Mouse (Mus musculus): Measurements from ENCODE around the gene Bicc1. TPM values are rescaled to one million over a fixed set of nuclear protein-coding genes. Genes with fewer than 3 reads are reported as not detected.
A peak's percentile ranks its signal among the peaks of the same experiment; 100 is the strongest.
"Not testable (repeated sequence)": the region's sequence is repeated elsewhere in the genome, so short reads cannot be mapped to it uniquely, and the experiment has no call there.

Gene Bicc1
- polyA plus RNA-seq, 1 experiment from 2014 or later: 10.4 TPM

DNA sequence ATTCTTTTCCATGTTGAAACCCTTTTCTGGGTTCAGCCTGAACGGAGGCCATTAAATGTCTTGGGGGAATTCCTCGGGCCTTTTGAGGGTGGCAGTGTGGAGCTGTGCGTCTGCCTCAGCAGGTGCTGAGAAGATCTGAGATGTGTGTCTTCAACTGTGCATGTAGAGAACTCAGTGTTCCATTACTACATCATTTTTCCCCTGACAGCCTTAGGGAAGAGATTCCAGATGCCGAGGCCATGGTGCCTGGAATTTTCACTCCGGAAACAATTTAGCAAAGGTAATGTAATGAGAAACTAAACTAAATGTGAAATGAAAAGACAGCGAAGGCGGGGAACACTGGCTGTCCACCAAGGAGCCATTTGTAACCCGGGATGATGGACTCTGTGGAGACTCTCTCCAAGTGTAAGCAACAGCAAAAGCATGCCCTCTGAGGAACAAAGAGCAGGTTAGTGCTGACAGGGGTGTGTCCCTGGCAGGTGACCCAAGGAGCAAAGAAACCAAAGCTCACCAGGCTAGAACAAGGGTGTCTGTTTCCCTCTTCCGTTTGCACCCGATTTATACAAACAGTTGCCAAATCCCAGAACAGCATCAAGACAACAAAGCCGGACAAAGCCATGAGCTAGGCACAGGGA, 176.3 kb downstream of the Bicc1 start:
- H3K9me3 ChIP-seq: no peaks in the 10 kb centered on the region
- no peak overlapping the region for H3K27ac ChIP-seq
- no peaks in the 10 kb centered on the region for H3K27me3 ChIP-seq (ENCODE audit: insufficient read depth, poor library complexity, severe bottlenecking)
- no peaks in the 10 kb centered on the region for H3K36me3 ChIP-seq
- no peak overlapping the region for H3K4me3 ChIP-seq
- no peak for DNase-seq (ENCODE audit: low spot score)
- 0 out of 2 replicates have a peak, but pooled peaks cover 3% of the 10 kb centered on the region for H3K4me1 ChIP-seq
- 81% methylated on average over 11 of the region's 11 CpGs for WGBS

GRCm38 (mm10) chr10:70982156-70982555, 177.3 kb downstream of the Bicc1 start:
- no peak for DNase-seq (ENCODE audit: low spot score)
- no peaks in the 10 kb centered on the region for H3K27me3 ChIP-seq (ENCODE audit: insufficient read depth, poor library complexity, severe bottlenecking)
- no peaks in the 10 kb centered on the region for H3K9me3 ChIP-seq
- H3K4me3 ChIP-seq: no peak overlapping the region
- 86% methylated on average over 7 of the region's 7 CpGs for WGBS
- no peaks in the 10 kb centered on the region for H3K4me1 ChIP-seq
- H3K27ac ChIP-seq: no peak overlapping the region
- no peaks in the 10 kb centered on the region for H3K36me3 ChIP-seq

DNA sequence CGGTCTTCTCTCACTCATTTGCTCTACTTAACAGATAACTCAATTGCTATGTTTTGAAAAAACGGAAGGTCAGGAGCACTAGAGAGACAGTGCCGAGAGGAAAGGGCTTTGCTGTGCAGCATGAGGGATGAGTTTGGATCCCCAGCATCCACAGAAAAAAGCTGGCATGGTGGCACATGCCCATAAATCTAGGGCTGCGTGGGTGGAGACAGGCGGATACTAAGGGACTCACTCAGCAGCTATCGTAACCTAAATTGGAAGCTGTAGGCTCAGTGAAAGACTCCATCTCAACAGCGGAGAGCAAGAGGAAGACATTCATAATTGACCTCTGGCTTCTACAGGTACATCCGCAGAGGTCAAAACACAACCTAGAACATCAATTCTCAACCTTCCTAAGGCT, 179.8 kb downstream of the Bicc1 start:
- Histone ChIP-seq H3K27me3 (ENCODE audit: insufficient read depth, poor library complexity, severe bottlenecking) (no peaks in the 10 kb centered on the region), H3K4me3 (no peak overlapping the region), H3K27ac (no peak overlapping the region), H3K4me1 (no peaks in the 10 kb centered on the region), H3K36me3 (no peaks in the 10 kb centered on the region), H3K9me3 (no peaks in the 10 kb centered on the region)
- DNase-seq (ENCODE audit: low spot score): no peak
- WGBS: 88% methylated on average over 8 of the region's 8 CpGs

- Histone ChIP-seq H3K9me3 (no peaks in the 10 kb centered on the region), H3K4me1 (no peaks in the 10 kb centered on the region), H3K36me3 (no peaks in the 10 kb centered on the region), H3K4me3 (no peak overlapping the region), H3K27me3 (ENCODE audit: insufficient read depth, poor library complexity, severe bottlenecking) (no peaks in the 10 kb centered on the region), H3K27ac (no peak overlapping the region)
- DNase-seq (ENCODE audit: low spot score): no peak
- 72% methylated on average over 6 of the region's 6 CpGs for WGBS
These were observed 182.4 kb downstream of the Bicc1 start for GRCm38 (mm10) chr10:70977141-70977540.

- peak; percentile 64 for DNase-seq (ENCODE audit: low spot score)
- WGBS: 67% methylated on average over 9 of the region's 9 CpGs
- Histone ChIP-seq H3K36me3 (no peaks in the 10 kb centered on the region), H3K27me3 (ENCODE audit: insufficient read depth, poor library complexity, severe bottlenecking) (no peaks in the 10 kb centered on the region), H3K27ac (no peak overlapping the region), H3K9me3 (no peaks in the 10 kb centered on the region), H3K4me3 (no peak overlapping the region), H3K4me1 (no peaks in the 10 kb centered on the region)
These were observed 182.9 kb downstream of the Bicc1 start for GRCm38 (mm10) chr10:70976633-70977032.

DNA sequence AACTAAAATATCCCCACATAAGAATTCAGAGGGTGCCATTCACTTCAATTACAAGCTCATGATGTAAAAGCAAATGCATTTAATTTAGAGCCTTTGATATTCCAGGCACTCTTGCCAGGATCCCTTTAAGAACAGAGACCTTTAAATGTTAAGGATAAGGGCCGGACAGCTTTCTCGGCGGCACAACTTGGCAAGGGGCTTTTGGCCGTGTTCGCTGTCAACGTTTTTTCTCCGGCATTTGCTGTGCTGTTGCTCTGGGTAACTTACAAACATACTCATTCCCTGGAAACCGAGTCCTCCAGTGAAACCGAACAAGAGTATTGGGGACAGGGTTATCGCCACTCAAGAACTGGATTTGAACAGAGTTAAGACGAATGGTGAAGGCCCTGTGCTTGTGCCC, 188.3 kb downstream of the Bicc1 start:
- DNase-seq (ENCODE audit: low spot score): no peak
- Histone ChIP-seq H3K36me3 (no peaks in the 10 kb centered on the region), H3K4me1 (peaks cover 8% of the 10 kb centered on the region), H3K9me3 (no peaks in the 10 kb centered on the region), H3K27me3 (ENCODE audit: insufficient read depth, poor library complexity, severe bottlenecking) (no peaks in the 10 kb centered on the region), H3K27ac (no peak overlapping the region), H3K4me3 (no peak overlapping the region)
- WGBS: 86% methylated on average over 11 of the region's 11 CpGs

DNA sequence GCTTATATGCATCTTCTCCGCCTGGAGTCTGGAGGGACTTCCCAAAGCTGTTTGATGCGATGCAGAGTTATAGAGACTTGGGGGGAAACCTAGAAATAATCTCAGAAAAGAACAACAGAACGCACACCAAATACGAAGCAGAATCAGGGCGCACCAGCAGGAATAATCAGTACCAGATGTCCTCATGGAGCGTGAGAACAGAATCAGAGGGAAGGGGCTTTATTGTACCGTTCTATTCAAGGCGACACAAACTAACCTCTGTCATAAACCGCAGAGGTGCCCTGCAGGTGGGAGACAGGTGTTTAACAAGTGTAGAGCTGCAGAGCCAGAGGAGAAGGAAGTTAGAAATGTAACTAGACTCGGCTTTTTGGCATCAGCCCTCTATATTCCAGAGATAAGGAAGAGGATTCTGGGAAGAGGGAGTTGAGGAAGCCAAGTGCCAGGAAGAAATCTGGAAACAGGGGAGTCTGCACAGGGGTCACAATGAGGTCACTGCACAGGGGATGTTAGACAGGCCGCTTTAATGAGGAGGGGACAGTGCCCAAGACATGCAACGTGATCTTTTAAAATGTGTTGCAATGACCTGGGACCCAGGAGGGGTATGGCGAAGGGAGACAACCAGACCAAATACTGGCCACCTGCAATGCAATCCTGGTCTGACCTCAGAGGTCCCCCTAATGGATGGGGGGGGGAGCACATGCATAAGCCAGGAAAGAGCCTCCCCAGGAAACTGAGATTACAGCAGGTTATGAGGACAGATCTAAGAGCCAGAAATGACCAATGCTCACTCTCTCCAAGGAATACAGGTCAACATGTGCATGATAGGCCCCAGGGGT, 190.4 kb downstream of the Bicc1 start:
- WGBS: 69% methylated on average over 13 of the region's 13 CpGs
- DNase-seq (ENCODE audit: low spot score): no peak

DNA sequence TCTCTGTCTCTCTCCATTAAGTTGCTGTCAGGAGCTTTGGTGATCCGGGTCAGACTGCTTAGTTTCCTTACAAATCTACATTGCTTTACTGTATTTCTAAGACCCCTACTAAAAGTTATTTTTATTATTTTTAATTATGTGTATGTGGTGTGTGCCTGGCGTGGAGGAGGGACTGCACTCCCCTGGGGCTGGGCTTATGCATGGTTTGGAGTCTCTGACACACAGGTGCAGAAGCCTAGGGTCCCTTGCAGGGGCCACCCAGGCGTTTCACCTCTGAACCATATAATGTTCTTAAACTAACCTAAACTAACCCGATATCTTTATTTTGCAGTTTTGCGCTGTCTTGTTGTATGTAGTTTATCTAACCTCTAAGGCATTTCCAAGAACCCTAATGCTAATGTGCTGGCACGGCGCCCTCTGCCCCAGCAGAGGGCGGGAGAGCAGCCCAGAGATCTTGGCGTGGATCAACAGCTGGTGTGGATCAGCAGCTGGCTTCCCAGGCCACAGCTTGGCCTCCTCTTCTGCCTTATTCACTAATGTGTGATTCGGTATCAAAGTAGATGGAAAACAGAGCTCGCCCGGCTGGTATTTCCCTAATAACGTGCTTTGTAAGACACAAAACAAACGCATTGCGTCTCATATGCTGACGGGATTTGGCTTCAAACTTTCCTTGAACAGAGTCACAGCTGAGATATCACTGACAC, 192.7 kb downstream of the Bicc1 start:
- H3K4me1 ChIP-seq: peaks cover 8% of the 10 kb centered on the region
- no peaks in the 10 kb centered on the region for H3K9me3 ChIP-seq
- DNase-seq (ENCODE audit: low spot score): no peak
- no peak overlapping the region for H3K4me3 ChIP-seq
- H3K27me3 ChIP-seq (ENCODE audit: insufficient read depth, poor library complexity, severe bottlenecking): no peaks in the 10 kb centered on the region
- H3K27ac ChIP-seq: no peak overlapping the region
- WGBS: 68% methylated on average over 16 of the region's 16 CpGs
- H3K36me3 ChIP-seq: no peaks in the 10 kb centered on the region

More for the DNA sequence above, 190.4 kb downstream of the Bicc1 start:
- Histone ChIP-seq H3K4me3 (no peak overlapping the region), H3K27me3 (ENCODE audit: insufficient read depth, poor library complexity, severe bottlenecking) (no peaks in the 10 kb centered on the region), H3K4me1 (peaks cover 8% of the 10 kb centered on the region), H3K27ac (no peak overlapping the region), H3K36me3 (no peaks in the 10 kb centered on the region), H3K9me3 (no peaks in the 10 kb centered on the region)

- WGBS: 34% methylated on average over 8 of the region's 8 CpGs
- Histone ChIP-seq H3K9me3 (no peaks in the 10 kb centered on the region), H3K4me1 (peaks cover 8% of the 10 kb centered on the region), H3K27ac (no peak overlapping the region), H3K4me3 (no peak overlapping the region), H3K27me3 (ENCODE audit: insufficient read depth, poor library complexity, severe bottlenecking) (no peaks in the 10 kb centered on the region), H3K36me3 (no peaks in the 10 kb centered on the region)
- DNase-seq (ENCODE audit: low spot score): no peak
These were observed 194.8 kb downstream of the Bicc1 start for GRCm38 (mm10) chr10:70964706-70965105.

DNA sequence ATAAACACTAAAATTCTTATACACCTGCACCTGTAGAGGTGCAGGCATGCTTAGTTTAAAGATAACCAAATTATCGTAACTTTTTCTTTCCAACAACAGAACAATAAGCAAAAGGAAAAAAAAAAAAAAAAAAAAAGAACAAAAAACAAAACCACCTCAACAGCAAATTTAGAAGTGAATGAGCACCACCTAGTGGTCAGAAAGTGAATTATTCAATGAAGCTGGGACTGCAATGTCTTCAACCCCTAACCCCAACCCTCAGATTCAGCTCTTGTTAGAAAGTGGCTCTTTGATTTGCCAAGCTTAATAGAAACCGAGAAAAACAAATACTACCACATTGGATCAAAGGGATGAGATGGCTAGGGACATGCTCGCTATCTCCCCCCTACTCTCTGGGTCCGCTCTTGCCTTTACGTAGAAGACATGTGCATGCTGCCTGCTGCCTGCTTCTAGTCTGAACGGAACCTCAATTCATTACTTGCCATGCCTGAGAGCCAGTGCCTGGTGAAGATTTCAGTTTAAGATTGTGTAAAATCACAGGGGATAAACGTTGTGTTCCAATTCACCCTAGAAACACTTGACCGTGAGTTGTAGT, 195.8 kb downstream of the Bicc1 start:
- Histone ChIP-seq H3K36me3 (no peaks in the 10 kb centered on the region), H3K9me3 (no peaks in the 10 kb centered on the region), H3K4me1 (no peaks in the 10 kb centered on the region), H3K27me3 (ENCODE audit: insufficient read depth, poor library complexity, severe bottlenecking) (no peaks in the 10 kb centered on the region), H3K4me3 (no peak overlapping the region), H3K27ac (no peak overlapping the region)
- 51% methylated on average over 8 of the region's 8 CpGs for WGBS
- DNase-seq (ENCODE audit: low spot score): no peak

GRCm38 (mm10) chr10:70961641-70962040, 197.9 kb downstream of the Bicc1 start:
- no peak overlapping the region for H3K4me3 ChIP-seq
- H3K27me3 ChIP-seq (ENCODE audit: insufficient read depth, poor library complexity, severe bottlenecking): no peaks in the 10 kb centered on the region
- H3K9me3 ChIP-seq: no peaks in the 10 kb centered on the region
- H3K27ac ChIP-seq: no peak overlapping the region
- H3K36me3 ChIP-seq: no peaks in the 10 kb centered on the region
- no peak for DNase-seq (ENCODE audit: low spot score)
- WGBS: 88% methylated on average over 8 of the region's 8 CpGs
- H3K4me1 ChIP-seq: no peaks in the 10 kb centered on the region

DNA sequence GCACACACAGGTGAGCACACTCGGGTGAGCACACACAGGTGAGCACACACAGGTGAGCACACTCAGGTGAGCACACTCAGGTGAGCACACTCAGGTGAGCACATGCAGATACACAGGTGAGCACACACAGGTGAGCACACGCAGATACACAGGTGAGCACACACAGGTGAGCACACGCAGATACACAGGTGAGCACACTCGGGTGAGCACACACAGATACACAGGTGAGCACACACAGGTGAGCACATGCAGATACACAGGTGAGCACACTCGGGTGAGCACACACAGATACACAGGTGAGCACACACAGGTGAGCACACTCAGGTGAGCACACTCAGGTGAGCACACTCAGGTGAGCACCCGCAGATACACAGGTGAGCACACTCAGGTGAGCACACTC, 199.1 kb downstream of the Bicc1 start:
- not testable (repeated sequence) for H3K4me1 ChIP-seq; H3K27me3 ChIP-seq (ENCODE audit: insufficient read depth, poor library complexity, severe bottlenecking); H3K27ac ChIP-seq; H3K4me3 ChIP-seq; H3K9me3 ChIP-seq; DNase-seq (ENCODE audit: low spot score); H3K36me3 ChIP-seq
- WGBS: 86% methylated on average over 6 of the region's 6 CpGs

DNA sequence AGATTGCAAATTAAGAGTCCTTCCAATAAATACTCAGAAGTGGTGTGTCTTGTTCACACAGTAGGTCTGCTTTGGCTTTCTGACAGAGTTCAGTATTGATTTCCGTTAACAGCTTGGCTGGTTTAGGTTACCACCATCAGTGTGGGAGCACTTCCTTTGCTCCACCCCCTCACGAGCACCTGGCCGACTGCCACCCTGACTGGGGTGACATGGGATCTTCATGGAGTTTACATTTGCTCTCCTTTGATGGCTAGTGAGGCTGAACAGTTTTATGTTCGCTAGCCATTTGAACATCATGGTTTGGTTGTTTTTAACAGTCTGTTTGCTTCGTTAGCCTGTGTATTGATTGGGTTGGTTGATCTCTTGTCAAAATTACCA, 206.7 kb downstream of the Bicc1 start:
- 70% methylated on average over 5 of the region's 5 CpGs for WGBS
- DNase-seq (ENCODE audit: low spot score): no peak
- Histone ChIP-seq H3K4me3 (no peak overlapping the region), H3K36me3 (no peaks in the 10 kb centered on the region), H3K9me3 (no peaks in the 10 kb centered on the region), H3K27ac (no peak overlapping the region), H3K27me3 (ENCODE audit: insufficient read depth, poor library complexity, severe bottlenecking) (no peaks in the 10 kb centered on the region), H3K4me1 (peaks cover 9% of the 10 kb centered on the region)

Data from heart, embryonic 10.5 days (tissue).